Mouse (Mus musculus): ENCODE results near the gene C1qa.

DNA sequence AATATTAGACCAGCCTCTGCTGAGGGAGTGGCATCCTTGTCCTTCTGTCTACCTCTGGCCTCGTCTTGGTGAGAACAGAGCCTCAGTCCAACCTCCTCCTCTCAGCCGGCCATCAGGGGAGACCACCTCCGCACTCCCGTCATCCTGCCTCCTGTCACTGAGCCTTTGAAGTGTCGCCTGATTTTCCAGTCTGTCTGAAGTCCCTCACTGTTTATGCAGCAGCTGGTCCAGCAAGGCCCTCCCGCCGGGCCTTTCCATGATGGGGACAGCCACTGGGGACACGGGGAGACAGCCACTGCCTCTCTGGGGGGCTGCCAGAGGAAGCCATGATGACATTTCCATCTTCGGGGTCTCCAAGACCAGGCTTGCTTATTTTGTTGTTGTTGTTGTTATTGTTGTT, 14.2 kb upstream of the C1qa start:
- no peak for TF ChIP-seq CTCF (conservative IDR thresholded peaks at IDR 0.05; ENCODE audit: insufficient read depth, insufficient read length, low read depth, low read length)
- TF ChIP-seq POLR2A (IDR thresholded peaks at IDR 0.05; ENCODE audit: low read depth, low read length), result no peak

Data from kidney, adult 2 months (tissue).